Mouse (Mus musculus) CD8-positive naive resting alpha-beta T cell, adult 2 months (primary cell): ENCODE measurements around the gene Vps35l.

Source experiments
- DNase-seq, 2 experiments: peaks; one replicate each; pipeline ENCODE4 v3.0.0; 2022; ENCODE audit warnings: low read depth in 2 of 2, low spot score in 2 of 2

The Vps35l gene

DNA sequence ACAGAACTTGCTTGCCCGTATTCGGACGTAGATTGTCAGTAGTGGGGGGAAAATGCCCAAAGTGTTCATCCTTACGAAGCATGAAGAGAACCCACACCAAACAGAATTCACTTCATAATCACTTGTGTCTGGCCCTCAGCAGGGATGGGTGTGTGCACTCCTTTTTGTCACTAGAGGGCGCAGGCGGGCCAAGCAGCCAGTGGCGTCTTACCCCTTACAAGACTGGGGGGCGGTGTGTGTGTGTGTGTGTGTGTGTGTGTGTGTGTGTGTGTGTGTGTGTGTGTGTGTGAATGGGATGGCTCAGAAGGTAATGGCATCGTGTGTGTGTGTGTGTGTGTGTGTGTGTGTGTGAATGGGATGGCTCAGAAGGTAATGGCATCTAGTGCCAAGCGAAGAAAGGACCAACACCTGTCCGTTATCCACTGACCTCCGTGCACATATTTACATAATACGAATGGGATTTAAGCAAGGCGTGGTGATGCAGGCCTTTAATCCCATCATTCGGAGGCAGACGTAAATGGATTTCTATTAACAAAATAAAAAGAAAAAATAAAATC, at the start of gene Vps35l:
Gene Vps35l (plus strand): TSS at position 252 of the 557 bp plus-strand sequence.
- peak; percentile 78 to 83 for DNase-seq

DNA sequence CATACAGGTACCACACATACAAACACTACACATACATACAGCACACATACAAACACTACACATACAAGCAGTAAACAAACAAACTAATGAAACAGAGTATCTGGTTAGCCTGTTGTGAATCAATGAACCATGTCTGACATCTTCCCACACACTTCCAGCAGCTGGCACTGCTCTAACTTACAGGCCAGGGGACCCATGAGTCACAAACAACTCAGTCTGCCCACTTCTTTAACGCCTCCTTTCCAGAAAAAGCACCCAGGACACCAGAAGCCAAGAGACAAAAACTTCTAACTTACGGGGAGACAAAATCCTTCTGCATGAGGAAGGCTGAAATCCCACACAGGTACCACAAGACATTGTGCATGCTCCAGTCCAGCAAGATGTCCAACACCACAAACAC, 48.7 kb upstream of the Vps35l start:
- no peak for DNase-seq

DNA sequence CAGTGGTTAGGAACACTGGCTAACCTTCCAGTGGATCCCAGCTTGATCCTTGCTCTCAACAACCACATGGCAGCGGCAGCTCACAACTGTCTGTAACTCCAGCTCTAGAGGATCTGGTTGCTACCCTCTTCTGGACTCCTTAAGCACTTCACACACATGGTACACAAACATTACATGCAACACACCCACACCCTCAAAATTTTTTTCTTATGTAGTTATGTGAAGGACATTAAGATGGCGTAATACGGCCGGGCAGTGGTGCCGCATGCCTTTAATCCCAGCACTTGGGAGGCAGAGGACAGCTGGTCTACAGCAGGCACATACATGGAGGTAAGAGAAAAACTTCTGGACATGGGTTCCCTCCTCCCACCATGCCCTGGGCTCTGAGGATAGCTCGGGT, 43.9 kb upstream of the Vps35l start:
- DNase-seq = no peak

DNA sequence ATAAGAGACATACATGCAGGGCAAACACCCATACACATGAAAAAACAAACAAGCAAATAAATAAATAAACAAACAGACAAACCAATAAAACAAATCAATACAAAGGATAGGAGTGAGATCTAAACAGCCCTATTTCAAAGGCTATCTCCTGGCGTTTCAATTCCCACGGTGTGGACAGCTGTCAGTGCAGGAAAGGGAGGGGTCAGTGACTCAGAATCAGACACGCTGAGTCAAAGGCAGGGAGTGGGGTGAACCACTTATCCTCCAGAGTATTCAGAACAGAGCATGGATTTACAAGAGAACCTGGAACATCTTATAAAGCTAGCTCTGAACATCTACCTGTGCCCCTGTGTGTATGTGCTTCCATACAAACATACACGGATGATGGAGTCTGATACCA, 42.9 kb upstream of the Vps35l start:
- no peak for DNase-seq

DNA sequence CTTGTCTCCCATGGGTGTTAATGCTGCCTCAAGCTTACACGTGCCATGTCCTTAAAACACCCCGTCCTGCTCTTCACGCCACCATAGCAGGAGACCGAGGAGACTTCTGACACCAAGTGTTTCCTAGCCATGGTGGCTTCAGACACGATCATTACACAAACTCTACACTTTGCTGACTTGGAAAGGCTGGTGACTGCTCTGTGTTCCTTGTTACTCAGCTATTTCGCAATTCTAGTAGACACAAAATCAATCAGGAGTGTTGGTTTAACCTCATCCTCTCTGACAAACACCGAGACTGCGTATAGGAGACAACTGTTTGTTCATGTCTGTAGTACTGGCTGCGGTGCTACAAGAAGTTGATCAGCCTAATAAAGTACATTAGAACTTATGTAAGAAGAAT, 41.1 kb upstream of the Vps35l start:
- no peak for DNase-seq

DNA sequence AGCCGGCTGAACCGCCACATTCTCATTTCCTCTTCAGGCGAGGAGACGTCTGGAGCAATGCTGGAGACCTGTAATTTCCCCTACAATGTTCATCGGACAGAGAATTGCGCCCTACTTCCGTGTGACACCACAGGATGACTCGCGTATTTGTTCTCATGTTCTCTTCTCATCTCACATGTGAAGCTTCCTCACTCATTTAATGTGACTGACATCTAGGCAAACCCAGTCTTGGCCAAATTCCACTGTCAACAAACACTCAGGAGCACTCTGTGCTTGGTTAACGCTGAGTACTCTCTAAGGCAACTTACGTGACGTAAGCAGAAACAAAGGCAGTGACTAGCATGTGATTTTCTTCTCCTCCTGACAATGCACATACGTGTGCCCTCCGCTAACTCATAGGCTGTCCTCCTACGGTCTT, 36.9 kb upstream of the Vps35l start:
- no peak for DNase-seq

DNA sequence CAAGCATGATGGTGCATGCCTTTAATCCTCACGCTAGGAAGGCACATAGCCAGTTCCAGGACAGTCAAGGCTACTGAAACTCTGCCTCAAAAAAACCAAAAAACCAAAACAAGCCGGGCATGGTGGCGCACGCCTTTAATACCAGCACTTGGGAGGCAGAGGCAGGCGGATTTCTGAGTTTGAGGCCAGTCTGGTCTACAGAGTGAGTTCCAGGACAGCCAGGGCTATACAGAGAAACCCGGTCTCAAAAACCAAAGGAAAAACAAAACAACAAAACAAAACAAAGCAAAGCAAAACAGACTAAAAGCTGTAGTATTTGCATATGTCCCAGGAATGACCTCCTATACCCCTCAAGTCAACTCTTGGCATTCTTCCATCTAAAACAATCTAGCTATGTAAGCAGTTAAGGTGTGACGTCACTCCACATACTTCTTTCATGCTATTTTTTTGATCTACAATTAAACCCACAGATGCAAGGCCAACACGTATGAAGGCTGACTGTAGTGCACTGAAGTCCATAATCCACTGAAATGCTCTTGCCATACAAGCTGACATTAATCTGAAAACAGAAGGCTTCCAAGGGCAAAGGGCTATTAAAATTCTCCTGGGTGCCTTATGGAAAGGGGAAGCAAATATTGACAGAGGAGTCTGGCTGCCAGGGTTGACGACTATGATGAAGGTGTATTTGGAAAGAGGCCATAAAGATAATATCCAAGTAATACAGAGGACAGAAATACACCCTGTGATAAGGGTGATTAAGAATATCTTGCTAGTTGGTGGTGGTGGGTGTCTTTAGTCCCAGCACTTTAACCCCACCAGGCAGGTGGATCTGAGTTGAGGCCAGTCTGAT, 35.8 kb upstream of the Vps35l start:
- no peak for DNase-seq

DNA sequence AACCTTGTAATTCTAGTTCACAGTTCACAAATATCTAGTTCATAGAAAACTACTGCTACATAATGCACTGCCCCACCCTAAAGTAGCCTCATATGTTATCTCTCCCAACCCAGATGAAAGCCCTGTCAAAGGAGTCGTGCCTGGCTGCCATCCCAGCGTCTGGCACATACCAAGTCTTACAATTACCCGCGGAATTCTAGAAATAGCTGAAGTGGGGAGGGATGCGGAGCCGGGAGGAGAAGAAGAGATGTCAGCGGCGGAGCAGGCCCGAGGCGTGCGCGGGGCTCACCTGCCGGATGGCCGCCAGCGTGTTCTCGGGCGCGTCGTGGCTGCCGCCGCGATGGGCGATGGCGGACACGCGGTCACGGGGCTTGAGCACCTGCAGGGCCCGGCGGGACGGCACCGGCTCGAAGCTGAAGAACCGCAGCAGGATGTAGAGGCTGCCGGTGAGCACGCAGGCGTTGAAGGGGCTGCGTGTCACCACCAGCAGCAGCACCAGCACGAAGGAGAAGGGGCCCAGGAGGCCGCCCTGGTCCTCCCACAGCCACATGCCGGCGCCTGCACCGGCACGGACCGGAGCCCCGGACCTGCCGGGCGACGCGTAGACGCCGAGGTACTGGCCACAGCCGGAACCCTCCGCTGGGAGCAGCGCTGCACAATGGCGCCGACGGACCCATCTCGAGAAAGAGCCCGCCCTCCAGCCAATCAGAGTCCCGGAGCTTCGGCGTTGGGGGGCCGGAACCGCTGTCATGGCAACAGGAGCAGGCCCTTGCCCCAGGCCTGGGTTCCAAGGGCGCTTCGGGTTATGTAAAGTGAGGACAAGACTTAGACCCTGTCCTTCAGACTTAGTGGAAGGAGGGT, 34.7 kb upstream of the Vps35l start, which contains the start of gene Gde1:
Gene Gde1 (minus strand): TSS at position 678 of the 861 bp plus-strand sequence.
- peak; percentile 72 to 80 for DNase-seq

DNA sequence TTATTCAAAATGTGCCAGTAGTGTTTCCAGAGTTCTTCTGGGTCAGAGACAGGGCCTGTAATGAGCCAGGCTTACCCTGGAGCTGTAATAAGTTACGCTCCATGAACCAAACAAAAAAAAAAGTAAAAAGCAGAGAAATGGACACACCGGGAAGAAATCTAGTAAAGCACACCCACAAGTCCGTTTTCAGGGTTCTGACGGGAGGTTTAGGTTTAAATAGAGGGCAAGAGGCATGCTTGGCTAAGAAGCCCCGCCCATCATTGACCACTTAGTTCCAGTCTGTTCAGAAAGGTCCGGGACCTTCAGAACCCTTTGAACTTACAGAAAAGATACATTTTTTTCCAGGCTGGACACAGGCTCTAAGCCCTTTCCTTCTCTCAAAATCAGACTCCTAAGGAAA, 34.0 kb upstream of the Vps35l start:
- DNase-seq = no peak

DNA sequence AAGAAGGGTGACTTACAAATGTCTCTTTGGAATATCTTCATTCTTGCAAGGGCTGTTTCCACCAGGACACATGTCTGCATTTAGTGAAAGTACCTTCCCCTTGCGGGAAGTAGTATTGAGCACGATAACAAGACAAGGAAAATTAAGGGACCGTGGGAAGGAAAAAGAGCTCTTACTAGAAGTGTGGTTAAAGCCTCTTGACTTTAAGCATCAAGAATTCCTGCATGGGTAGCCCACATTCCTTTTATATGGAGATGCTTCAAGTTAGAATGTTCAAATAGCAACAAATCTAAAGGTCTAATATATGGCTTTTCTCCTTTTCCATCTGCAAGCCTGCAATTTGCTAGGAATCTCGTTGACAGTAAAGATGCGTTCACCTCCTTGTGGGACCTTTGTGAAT, 33.5 kb upstream of the Vps35l start:
- DNase-seq = no peak

DNA sequence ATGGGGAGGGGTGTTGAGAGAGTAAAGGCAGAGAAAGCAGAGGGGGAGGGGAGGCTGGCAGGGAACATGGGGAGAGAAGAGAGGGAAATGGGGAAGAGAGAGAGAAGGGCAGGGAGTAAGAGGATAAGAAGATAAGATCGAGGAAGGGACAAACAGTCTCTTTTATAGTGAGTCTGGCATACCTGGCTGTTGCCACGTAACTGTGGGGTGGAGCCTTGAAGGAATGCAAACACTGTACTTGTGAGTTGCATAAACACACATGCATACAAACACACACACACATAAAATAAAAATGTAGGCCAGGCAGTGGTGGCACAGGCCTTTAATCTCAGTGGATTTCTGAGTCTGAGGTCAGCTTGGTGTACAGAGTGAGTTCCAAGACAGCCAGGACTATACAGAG, 32.8 kb upstream of the Vps35l start:
- DNase-seq = no peak

DNA sequence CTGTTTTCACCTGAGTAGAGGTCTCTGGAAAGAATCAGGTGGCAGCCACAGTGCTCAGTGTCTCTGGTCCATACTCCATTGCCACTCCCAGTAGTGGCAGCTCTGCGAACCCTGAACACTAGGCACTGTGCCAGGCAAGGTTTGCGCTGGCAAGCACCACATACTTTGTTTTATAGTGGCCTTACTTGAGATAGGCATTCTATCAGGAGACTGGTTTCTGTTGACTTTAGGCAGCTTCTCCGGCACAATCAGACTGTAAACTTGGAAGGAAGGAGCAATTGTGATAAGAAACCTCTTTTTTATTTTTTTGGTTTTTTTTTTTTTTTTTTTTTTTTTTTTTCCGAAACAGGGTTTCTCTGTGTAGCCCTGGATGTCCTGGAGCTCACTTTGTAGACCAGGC, 32.0 kb upstream of the Vps35l start:
- DNase-seq = no peak

DNA sequence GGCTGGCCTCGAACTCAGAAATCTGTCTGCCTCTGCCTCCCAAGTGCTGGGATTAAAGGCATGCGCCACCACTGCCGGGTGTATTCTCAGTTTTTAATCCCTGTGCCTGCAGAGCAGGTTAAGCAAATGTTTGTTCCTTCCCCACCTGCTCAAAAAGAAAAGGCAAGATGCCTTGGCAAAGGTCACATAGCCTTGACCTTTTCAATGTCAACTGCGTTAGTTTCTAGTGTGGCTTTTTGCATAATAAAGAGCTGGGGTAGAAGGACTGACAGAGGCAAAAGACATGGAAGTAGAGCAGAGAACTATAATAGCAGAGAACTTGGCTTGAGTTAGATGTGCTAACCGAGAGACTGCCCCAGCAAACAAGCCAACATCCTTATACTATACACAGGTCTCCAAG, 29.2 kb upstream of the Vps35l start:
- DNase-seq = no peak

DNA sequence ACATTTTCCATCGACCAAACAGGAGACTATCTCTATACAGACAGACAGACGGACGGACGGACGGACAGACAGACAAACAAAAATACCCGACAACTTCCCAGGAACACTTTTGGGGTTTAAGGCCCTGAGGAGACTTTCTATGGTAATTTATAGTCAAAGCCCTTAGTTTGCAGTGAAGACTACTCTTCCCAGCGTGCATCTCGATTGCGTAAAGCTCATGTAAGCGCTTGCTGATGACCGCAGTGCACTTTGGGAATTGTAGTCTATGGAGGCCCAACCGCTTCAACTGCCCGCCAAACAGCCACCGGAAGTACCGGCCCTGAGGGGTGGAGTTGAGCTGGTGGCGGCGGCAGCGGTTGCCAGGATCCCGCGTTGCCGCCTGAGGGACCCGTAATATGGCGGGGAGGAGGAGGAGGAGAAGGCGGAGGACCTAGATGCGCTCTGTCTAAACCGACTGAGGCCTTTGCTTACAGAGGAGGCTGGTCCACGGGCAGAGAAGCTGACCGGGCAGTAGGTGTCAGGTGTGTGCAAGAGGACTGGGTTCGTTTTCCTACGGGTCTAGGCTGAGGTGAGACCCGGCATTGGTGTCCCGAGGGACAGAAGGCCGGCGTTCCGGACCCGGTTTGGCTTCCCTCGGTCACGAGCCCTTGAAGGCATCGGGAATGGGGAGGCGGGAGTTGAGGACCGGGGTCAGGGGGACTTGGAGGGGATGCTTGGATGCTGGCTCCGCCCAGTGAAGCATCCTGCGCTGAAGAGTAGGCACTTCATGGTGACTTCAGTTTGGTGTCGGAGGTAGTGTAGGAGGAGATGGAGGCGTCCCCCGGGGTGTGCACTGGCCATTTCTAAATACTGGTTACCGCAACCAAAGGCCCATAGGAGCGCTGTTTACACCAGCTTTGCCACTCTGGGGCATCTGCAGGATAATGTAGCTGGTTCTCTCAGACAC, 27.5 kb upstream of the Vps35l start, which contains the start of gene Ccp110:
Gene Ccp110 (plus strand): TSS at position 325 of the 946 bp plus-strand sequence.
- peak; percentile 85 to 87 for DNase-seq

DNA sequence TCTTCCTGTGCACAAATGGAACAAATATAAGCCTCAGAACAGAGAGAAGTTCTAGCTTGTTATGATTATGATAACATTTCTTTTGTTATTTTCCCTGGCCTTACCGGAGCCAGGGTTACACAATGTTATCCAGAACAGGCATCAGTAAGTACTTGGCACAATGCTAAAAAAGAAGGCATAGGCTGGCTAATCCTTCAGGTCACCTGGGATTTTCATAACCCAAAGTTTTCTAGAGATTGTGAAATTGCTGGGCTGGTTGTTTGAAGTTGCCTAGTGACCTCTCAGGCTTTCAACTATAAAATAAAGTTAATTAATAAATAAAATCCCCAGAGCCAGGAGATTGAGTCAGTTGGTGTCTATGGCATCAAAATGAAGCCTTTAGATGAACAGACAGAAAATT, 25.2 kb upstream of the Vps35l start:
- no peak for DNase-seq

DNA sequence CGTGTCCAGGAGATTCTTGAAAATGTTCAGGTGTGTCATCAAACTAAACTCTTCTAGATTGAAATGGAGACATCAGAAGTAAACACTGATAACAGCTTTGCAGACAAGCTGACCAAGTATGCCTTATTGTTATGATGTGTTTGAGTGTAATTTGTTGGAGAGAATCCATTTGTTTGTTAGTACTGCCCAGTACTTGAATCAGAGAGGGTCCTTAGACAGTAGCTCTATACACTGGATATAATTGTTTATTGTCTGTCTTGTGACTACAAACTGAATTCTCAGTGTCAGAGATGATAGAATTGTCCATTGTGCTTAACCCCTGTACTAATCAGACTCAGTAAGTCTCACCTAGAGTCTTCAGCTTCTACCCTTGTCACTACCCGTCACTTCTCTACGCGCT, 22.0 kb upstream of the Vps35l start:
- no peak for DNase-seq

DNA sequence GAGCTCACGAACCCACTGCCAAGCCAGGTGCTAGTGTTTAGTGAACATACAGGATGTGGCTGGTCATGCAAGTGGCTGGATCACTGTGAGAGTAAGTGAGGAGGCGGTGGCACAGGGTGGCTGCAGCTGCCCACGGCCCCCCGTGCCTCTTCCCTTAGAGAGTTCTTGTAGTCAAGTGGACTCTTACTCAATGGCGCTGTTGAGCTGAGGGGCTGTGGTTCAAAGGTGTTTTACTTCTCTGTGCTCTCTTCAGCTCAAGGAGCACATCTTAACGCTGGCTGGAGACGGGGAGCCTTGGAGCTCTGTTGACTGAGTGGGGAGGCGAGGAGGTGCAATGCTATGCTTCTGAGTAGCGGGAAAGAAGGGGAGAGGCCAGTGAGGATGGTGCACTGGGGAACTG, 16.1 kb upstream of the Vps35l start:
- DNase-seq = no peak

DNA sequence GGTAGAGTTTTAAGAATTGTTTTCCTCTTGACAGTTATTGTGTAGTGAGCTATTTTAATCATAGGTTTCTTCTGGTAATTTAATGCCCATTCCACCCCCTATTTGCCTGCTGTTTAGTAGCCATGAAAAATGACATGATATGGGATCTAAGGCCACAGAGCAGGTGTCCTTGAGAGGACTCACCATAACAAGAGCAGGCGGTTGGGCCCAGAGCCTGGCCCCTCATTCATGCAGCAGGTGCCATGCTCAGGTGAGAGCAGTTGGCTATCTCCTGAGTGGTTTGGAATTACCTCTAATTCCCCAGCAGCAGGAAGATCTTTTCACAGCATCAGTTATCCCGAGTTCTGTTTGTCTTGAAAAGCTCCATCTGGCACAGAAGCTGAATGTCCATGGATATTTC, 14.6 kb upstream of the Vps35l start:
- no peak for DNase-seq

DNA sequence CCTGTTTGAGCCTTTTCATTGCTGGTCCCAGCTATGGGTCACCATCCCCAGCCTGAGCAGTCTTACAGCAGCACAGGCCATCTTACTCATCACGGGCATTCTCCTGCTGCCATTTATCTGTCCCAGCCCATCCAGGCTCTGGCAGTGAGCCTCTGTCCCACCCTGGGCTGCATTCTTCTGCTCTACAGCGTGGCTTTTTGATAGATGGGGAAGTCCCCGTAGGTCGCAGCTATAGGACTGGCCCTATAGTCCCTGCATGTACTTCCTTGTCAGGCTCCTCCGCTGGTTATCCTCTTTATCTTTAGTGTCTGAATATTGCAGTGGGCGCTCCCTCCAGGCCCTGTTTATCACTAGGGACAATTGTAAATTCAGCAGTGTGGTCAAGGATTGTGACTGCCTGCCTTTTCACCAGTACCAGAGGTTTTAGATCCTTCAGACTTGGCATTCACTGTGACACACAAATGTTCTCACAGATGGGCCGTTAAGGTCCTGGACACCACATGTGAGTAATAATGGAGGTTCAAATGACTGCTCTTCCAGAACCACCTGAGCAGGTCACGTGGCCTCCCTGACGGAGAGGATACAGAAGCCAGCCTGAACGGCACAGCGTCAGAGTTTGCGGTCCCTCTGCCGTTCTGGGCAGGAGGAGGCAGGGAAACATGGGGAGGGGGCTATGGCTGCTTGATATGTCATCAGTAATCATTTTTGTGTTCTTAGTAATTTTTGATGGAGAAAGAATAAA, 11.0 kb upstream of the Vps35l start:
- no peak for DNase-seq

DNA sequence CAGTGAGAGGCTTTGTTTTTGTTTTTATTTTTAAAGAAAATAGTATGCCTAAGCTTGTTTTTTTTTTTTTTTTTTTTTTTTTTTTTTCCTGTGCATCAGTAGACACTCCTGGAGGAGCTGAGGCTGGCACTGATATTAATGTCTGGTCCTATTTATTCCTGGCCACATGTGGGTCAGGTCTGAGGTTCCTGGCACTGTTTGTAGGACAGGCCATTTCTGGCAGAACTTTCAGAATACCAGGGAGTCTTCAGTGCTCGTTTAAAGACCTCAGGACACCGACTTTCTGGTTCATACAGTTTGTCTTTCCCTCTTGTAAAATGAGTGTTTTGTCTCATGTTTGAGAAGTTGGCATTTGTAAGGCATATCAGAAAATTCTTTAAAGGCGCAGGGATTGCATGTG, 8.2 kb upstream of the Vps35l start:
- no peak for DNase-seq
